Mouse (Mus musculus) heart, postnatal 0 days (tissue): ENCODE measurements around the gene Ccdc155.

Experiments used
- CTCF ChIP-seq: IDR thresholded peaks from 2 replicates; pipeline ENCODE4 v1.5.1; 2016; ENCODE audit warnings: antibody characterized with exemption, control low read depth, low read depth
- EP300 ChIP-seq: IDR thresholded peaks from 2 replicates; pipeline ENCODE4 v1.6.1; 2016; ENCODE audit warnings: antibody characterized with exemption, low read depth

GRCm38 (mm10) chr7:45151303-45151702, 53.4 kb downstream of the Ccdc155 start:
- TF ChIP-seq CTCF (no peak), EP300 (no peak)
